In genomic region chr19:10895016-10895528, GRCm38 (mm10) we compare ENCODE assay signal across 8 mouse cellular contexts. TPM values are rescaled to one million over a fixed set of nuclear protein-coding genes. Genes with fewer than 3 reads are reported as not detected.
A peak's percentile ranks its signal among the peaks of the same experiment; 100 is the strongest.
DNase-seq lines count a peak whose midpoint lies in the region; ATAC-seq and TF ChIP-seq lines count a peak whose summit lies in the region.

Gene Prpf19, plus strand, starts transcription at chr19:10895231.

- H3K4me2 ChIP-seq in hindbrain, embryonic 14.5 days (replicated peaks) = peak within 1 kb of the TSS; percentile 91

- H3K4me1 ChIP-seq in hindbrain, embryonic 14.5 days (replicated peaks; ENCODE audit: control insufficient read depth, insufficient read depth, low read length) = peaks cover 17% of the 10 kb centered on the region

- POLR2A ChIA-PET in Patski (lab: Charles Lee) = interaction anchor here (0.6 to 1.1 kb wide), 6 partner anchors 14 to 181 kb away, joined by 3 to 7 read pairs (median 4); no protein-coding TSS in a partner anchor

- peak within 1 kb of the TSS; percentile 91 for H3K27ac ChIP-seq in hindbrain, embryonic 14.5 days

- TF ChIP-seq CTCF in Patski (IDR thresholded peaks at IDR 0.05) = no peak

- no peaks in the 10 kb centered on the region for H3K27me3 ChIP-seq in Patski
- H3K27me3 ChIP-seq in hindbrain, embryonic 14.5 days (ENCODE audit: control insufficient read depth, insufficient read depth, low read length) = no peaks in the 10 kb centered on the region

- WGBS in hindbrain, embryonic 14.5 days = under 1% methylated on average over 43 of the region's 43 CpGs

- CTCF ChIA-PET in Patski (lab: Charles Lee) = interaction anchor here (0.8 to 3.0 kb wide), 5 partner anchors 13 to 216 kb away, joined by 3 to 12 read pairs (median 4); no protein-coding TSS in a partner anchor

- no peaks in the 10 kb centered on the region for H3K9me3 ChIP-seq in hindbrain, embryonic 14.5 days (ENCODE audit: control insufficient read depth, low read length)

- in situ Hi-C loops in Patski (cut with MboI; ENCODE audit: low pct_unique_long_range_greater_than_20kb) = no loop called here

- H3K36me3 ChIP-seq in hindbrain, embryonic 14.5 days (replicated peaks; ENCODE audit: control insufficient read depth, insufficient read depth) = peaks cover 25% of the 10 kb centered on the region

- peak within 1 kb of the TSS; percentile 84 for H3K4me3 ChIP-seq in hindbrain, embryonic 14.5 days (replicated peaks; ENCODE audit: low read length)

- peak within 1 kb of the TSS; percentile 84 for H3K9ac ChIP-seq in hindbrain, embryonic 14.5 days

- peak; percentile 87 for DNase-seq in Patski (ENCODE audit: low read depth, low spot score)
- peak; percentile 99 to 100 for DNase-seq in cerebellum, postnatal 14 days
- peak; percentile 98 to 99 for DNase-seq in frontal cortex, postnatal 25 days (ENCODE audit: low spot score in 2 of 2)
- peak; percentile 98 for DNase-seq in hindbrain, embryonic 14.5 days (ENCODE audit: low spot score)
- DNase-seq in layer of hippocampus, postnatal 36 days = peak; percentile 97 to 99
- peak; percentile 98 for DNase-seq in lung, postnatal 36 days
- DNase-seq in retina, postnatal 1 day = peak; percentile 99
- peak; percentile 94 for DNase-seq in urinary bladder, adult 18-20 months (ENCODE audit: low spot score in 2 of 2)

- peak; percentile 95 for ATAC-seq in Patski
- peak; percentile 97 for ATAC-seq in hindbrain, embryonic 14.5 days (ENCODE audit: low FRiP score)

RNA-seq across cellular contexts. Expression of gene Prpf19, which starts in this region (rescaled TPM):
- polyA plus RNA-seq in Patski (2021) = 251 TPM
- 33.4 and 41.5 TPM in 2 replicates for polyA plus RNA-seq in hindbrain, embryonic 14.5 days (2014; fragmentation: Nextera tagmentation; extraction: Ambion mirVana)
- total RNA-seq in layer of hippocampus, postnatal 36 days (2021) = 100 to 1,000 TPM; 189 to 197 TPM

Comparison
In these comparisons a context has a peak if more than half of its experiments do, and no peak if none do; other contexts are left out.
1. Peak in every context shown above with its lines: DNase-seq, ATAC-seq, H3K4me3 ChIP-seq and H3K27ac ChIP-seq.